ENCODE assay signal across 8 mouse cellular contexts in the genomic region with DNA sequence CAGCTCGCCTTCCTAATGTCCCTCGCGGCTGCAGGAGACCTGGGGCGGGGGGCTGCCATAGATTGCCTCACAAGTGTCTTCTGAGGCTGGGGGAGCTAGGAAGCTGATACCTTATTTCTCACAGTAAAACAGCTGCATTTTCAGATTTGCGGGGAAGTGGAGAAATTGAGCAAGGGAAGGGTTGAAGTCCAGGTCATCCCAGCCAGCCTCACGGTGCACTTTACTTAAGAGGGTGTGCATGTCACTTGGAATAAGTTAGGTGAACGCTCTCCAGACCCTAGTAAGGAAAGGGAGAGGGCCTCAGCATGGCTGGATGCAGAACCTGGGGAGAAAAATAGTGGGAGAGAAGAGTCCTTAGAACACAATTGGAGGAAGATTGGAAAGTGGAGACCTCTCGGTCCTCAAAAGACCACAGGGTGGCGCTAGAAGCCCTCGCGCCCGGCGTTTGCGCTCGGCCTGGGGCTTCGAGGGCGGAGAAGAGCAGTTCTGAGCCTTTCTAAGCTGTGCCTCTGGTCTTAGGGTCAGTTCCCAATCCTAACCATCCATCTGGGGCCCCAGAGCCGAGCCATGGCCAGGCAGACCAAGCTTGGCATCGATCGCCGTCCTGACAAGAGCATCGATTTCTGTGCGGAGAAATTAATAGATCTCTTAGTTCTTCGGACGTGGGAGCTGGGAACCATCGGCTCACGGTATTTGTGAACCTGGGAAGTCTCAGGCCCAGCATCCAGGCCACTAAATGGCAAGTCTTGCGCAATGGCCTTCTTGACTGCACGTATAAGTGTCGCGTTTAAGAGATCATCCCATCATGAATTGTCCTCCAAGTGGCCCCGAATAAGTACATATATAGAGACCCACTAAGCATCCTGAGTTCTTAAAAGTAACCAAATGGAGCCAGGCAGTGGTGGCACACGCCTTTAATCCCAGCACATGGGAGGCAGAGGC. TPM values are rescaled to one million over a fixed set of nuclear protein-coding genes. Genes with fewer than 3 reads are reported as not detected.
DNase-seq lines count a peak whose midpoint lies in the region; ATAC-seq and TF ChIP-seq lines count a peak whose summit lies in the region.

No protein-coding gene starts in this region.

- no peak for TF ChIP-seq EP300 in ES-Bruce4 (IDR thresholded peaks at IDR 0.05; ENCODE audit: insufficient read depth, low read depth, low read length)

- H3K4me1 ChIP-seq in ES-Bruce4 (ENCODE audit: control insufficient read depth, insufficient read depth, low read length): no peaks in the 10 kb centered on the region
- peaks cover 41% of the 10 kb centered on the region for H3K4me1 ChIP-seq in embryonic facial prominence, embryonic 13.5 days
- peaks cover 0 to 20% of the 10 kb centered on the region in 2 experiments; a peak in 3 of 4 replicates for H3K4me1 ChIP-seq in heart, embryonic 14.5 days (ENCODE audit: control insufficient read depth in 2 of 2, insufficient read depth in 2 of 2, low read length in 2 of 2)
- H3K4me1 ChIP-seq in neural tube, embryonic 14.5 days (ENCODE audit: control insufficient read depth, insufficient read depth, low read length): peaks cover 10% of the 10 kb centered on the region; the same call in 1 of the 2 replicates

- peak; percentile 79 for TF ChIP-seq CTCF in ES-Bruce4 (IDR thresholded peaks at IDR 0.05; ENCODE audit: low read depth, low read length)

- ATAC-seq in embryonic facial prominence, embryonic 13.5 days (ENCODE audit: insufficient number of reproducible peaks, insufficient read depth, low FRiP score, low TSS enrichment, low read depth): no peak
- ATAC-seq in heart, embryonic 14.5 days (ENCODE audit: insufficient number of reproducible peaks, insufficient read depth, low FRiP score, low read depth): no peak
- peak; percentile 25; the same call in 1 of the 2 replicates for ATAC-seq in neural tube, embryonic 14.5 days (ENCODE audit: low read depth)

- H3K27me3 ChIP-seq in ES-Bruce4 (ENCODE audit: control insufficient read depth, insufficient read depth, low read length, poor library complexity, severe bottlenecking): peaks cover 14% of the 10 kb centered on the region
- H3K27me3 ChIP-seq in embryonic facial prominence, embryonic 13.5 days: peaks cover 100% of the 10 kb centered on the region
- H3K27me3 ChIP-seq in heart, embryonic 14.5 days (ENCODE audit: control insufficient read depth, insufficient read depth, low read length): peaks cover 100% of the 10 kb centered on the region
- H3K27me3 ChIP-seq in neural tube, embryonic 14.5 days (ENCODE audit: control insufficient read depth, insufficient read depth, low read length): peaks cover 45% of the 10 kb centered on the region

- no peak overlapping the region for H3K27ac ChIP-seq in ES-Bruce4 (ENCODE audit: insufficient read depth, low read length)
- no peak overlapping the region for H3K27ac ChIP-seq in embryonic facial prominence, embryonic 13.5 days
- no peak overlapping the region for H3K27ac ChIP-seq in heart, embryonic 14.5 days (replicated peaks in 1 of 2; ENCODE audit: control insufficient read depth in 1 of 2, insufficient read depth in 1 of 2, low read depth in 2 of 2, low read length in 2 of 2)
- H3K27ac ChIP-seq in neural tube, embryonic 14.5 days (ENCODE audit: low read depth, low read length): no peak overlapping the region

- H3K36me3 ChIP-seq in ES-Bruce4 (ENCODE audit: control insufficient read depth, insufficient read depth, low read length, poor library complexity, severe bottlenecking): no peaks in the 10 kb centered on the region
- no peaks in the 10 kb centered on the region for H3K36me3 ChIP-seq in embryonic facial prominence, embryonic 13.5 days
- no peaks in the 10 kb centered on the region for H3K36me3 ChIP-seq in heart, embryonic 14.5 days (ENCODE audit: control insufficient read depth, insufficient read depth, low read length)
- H3K36me3 ChIP-seq in neural tube, embryonic 14.5 days (ENCODE audit: control insufficient read depth, insufficient read depth, low read length): no peaks in the 10 kb centered on the region

- no peaks in the 10 kb centered on the region for H3K9me3 ChIP-seq in ES-Bruce4 (replicated peaks; ENCODE audit: control insufficient read depth, insufficient read depth, low read length, poor library complexity, severe bottlenecking)
- H3K9me3 ChIP-seq in embryonic facial prominence, embryonic 13.5 days: no peaks in the 10 kb centered on the region
- H3K9me3 ChIP-seq in heart, embryonic 14.5 days (ENCODE audit: control insufficient read depth, low read length): no peaks in the 10 kb centered on the region
- no peaks in the 10 kb centered on the region for H3K9me3 ChIP-seq in neural tube, embryonic 14.5 days (ENCODE audit: control insufficient read depth, low read length)

- peak; percentile 67 for DNase-seq in adrenal gland, postnatal 25 days
- peak; percentile 85 for DNase-seq in kidney, postnatal 10 days
- peak; percentile 29 to 32 for DNase-seq in lung, adult 18-20 months
- peak; percentile 48 to 49 for DNase-seq in thymus, postnatal 36 days

- TF ChIP-seq POLR2A in ES-Bruce4 (IDR thresholded peaks at IDR 0.05; ENCODE audit: insufficient read depth, low read length): no peak

- H3K9ac ChIP-seq in ES-Bruce4 (ENCODE audit: low read depth, poor library complexity, severe bottlenecking): peak overlapping the region; percentile 39; the same call in 1 of the 2 replicates
- peak overlapping the region; percentile 65 for H3K9ac ChIP-seq in embryonic facial prominence, embryonic 13.5 days
- no peak overlapping the region for H3K9ac ChIP-seq in heart, embryonic 14.5 days (ENCODE audit: low read length)
- peak overlapping the region; percentile 44; the same call in 1 of the 2 replicates for H3K9ac ChIP-seq in neural tube, embryonic 14.5 days (replicated peaks; ENCODE audit: low read depth, low read length)

- H3K4me3 ChIP-seq in ES-Bruce4 (ENCODE audit: low read depth, low read length): no peak overlapping the region
- H3K4me3 ChIP-seq in embryonic facial prominence, embryonic 13.5 days: peak overlapping the region; percentile 40
- peak overlapping the region in 1 of 2 experiments; percentile 26; a peak in 1 of 4 replicates for H3K4me3 ChIP-seq in heart, embryonic 14.5 days (ENCODE audit: control insufficient read depth in 1 of 2, insufficient read depth in 1 of 2, low read depth in 1 of 2, low read length in 2 of 2)
- peak overlapping the region; percentile 28 for H3K4me3 ChIP-seq in neural tube, embryonic 14.5 days (ENCODE audit: low read depth, low read length)

- peak overlapping the region; percentile 67 for H3K4me2 ChIP-seq in embryonic facial prominence, embryonic 13.5 days
- peak overlapping the region; percentile 42 for H3K4me2 ChIP-seq in heart, embryonic 14.5 days (ENCODE audit: low read length)
- H3K4me2 ChIP-seq in neural tube, embryonic 14.5 days (ENCODE audit: low read depth, low read length): peak overlapping the region; percentile 45

- WGBS in embryonic facial prominence, embryonic 13.5 days: 15% methylated on average over 33 of the region's 33 CpGs
- 20% methylated on average over 33 of the region's 33 CpGs for WGBS in heart, embryonic 14.5 days
- 13% methylated on average over 33 of the region's 33 CpGs for WGBS in neural tube, embryonic 14.5 days

RNA-seq across cellular contexts. Expression of a gene that starts 0.6 kb away (rescaled TPM):
- 0.26 and 0.46 TPM in 2 replicates for polyA plus RNA-seq in ES-Bruce4 (2011; ENCODE audit: insufficient read depth, insufficient read length, low read depth, missing spikeins)
- total RNA-seq in adrenal gland, postnatal 25 days (2021): 0.95 and 3.7 TPM in 2 replicates
- 1.8 TPM in 2 replicates for polyA plus RNA-seq in embryonic facial prominence, embryonic 13.5 days (2015; fragmentation: Nextera tagmentation; extraction: Ambion mirVana)
- polyA plus RNA-seq in heart, embryonic 14.5 days (2014; fragmentation: Nextera tagmentation; extraction: Ambion mirVana): 0.15 and 0.18 TPM in 2 replicates
- polyA plus RNA-seq in neural tube, embryonic 14.5 days (2014; fragmentation: Nextera tagmentation; extraction: Ambion mirVana): 0.80 and 103 TPM in 2 replicates

RNA-seq across cellular contexts. Expression of a gene that starts 1.1 kb away (rescaled TPM):
- polyA plus RNA-seq in ES-Bruce4 (2011; ENCODE audit: insufficient read depth, insufficient read length, low read depth, missing spikeins): 0.35 TPM in 1 of 2 replicates, not detected in the other
- total RNA-seq in adrenal gland, postnatal 25 days (2021): 0.81 and 1.0 TPM in 2 replicates
- polyA plus RNA-seq in embryonic facial prominence, embryonic 13.5 days (2015; fragmentation: Nextera tagmentation; extraction: Ambion mirVana): 0.78 and 0.80 TPM in 2 replicates
- polyA plus RNA-seq in heart, embryonic 14.5 days (2014; fragmentation: Nextera tagmentation; extraction: Ambion mirVana): 0.08 TPM in 1 of 2 replicates, not detected in the other
- polyA plus RNA-seq in neural tube, embryonic 14.5 days (2014; fragmentation: Nextera tagmentation; extraction: Ambion mirVana): 0.27 and 3.1 TPM in 2 replicates

RNA-seq across cellular contexts. Expression of a gene that starts 28.5 kb away (rescaled TPM):
- polyA plus RNA-seq in ES-Bruce4 (2011; ENCODE audit: insufficient read depth, insufficient read length, low read depth, missing spikeins): 1.9 and 2.3 TPM in 2 replicates
- total RNA-seq in adrenal gland, postnatal 25 days (2021): 20.7 and 23.0 TPM in 2 replicates
- 12.5 and 15.6 TPM in 2 replicates for polyA plus RNA-seq in embryonic facial prominence, embryonic 13.5 days (2015; fragmentation: Nextera tagmentation; extraction: Ambion mirVana)
- 16.2 and 17.0 TPM in 2 replicates for polyA plus RNA-seq in heart, embryonic 14.5 days (2014; fragmentation: Nextera tagmentation; extraction: Ambion mirVana)
- 3.6 and 9.1 TPM in 2 replicates for polyA plus RNA-seq in neural tube, embryonic 14.5 days (2014; fragmentation: Nextera tagmentation; extraction: Ambion mirVana)

RNA-seq across cellular contexts. Expression of a gene that starts 47.2 kb away (rescaled TPM):
- polyA plus RNA-seq in ES-Bruce4 (2011; ENCODE audit: insufficient read depth, insufficient read length, low read depth, missing spikeins): not detected in 2 replicates
- total RNA-seq in adrenal gland, postnatal 25 days (2021): 0.94 TPM in 1 of 2 replicates, not detected in the other
- 0.34 and 0.99 TPM in 2 replicates for polyA plus RNA-seq in embryonic facial prominence, embryonic 13.5 days (2015; fragmentation: Nextera tagmentation; extraction: Ambion mirVana)
- polyA plus RNA-seq in heart, embryonic 14.5 days (2014; fragmentation: Nextera tagmentation; extraction: Ambion mirVana): 0.12 and 0.32 TPM in 2 replicates
- 0.52 and 0.77 TPM in 2 replicates for polyA plus RNA-seq in neural tube, embryonic 14.5 days (2014; fragmentation: Nextera tagmentation; extraction: Ambion mirVana)

RNA-seq across cellular contexts. Expression of a gene that starts 50.9 kb away (rescaled TPM):
- polyA plus RNA-seq in ES-Bruce4 (2011; ENCODE audit: insufficient read depth, insufficient read length, low read depth, missing spikeins): 0.18 TPM in 1 of 2 replicates, not detected in the other
- 0.15 TPM in 1 of 2 replicates, not detected in the other for total RNA-seq in adrenal gland, postnatal 25 days (2021)
- not detected in 2 replicates for polyA plus RNA-seq in embryonic facial prominence, embryonic 13.5 days (2015; fragmentation: Nextera tagmentation; extraction: Ambion mirVana)
- polyA plus RNA-seq in heart, embryonic 14.5 days (2014; fragmentation: Nextera tagmentation; extraction: Ambion mirVana): 0.15 TPM in 1 of 2 replicates, not detected in the other
- polyA plus RNA-seq in neural tube, embryonic 14.5 days (2014; fragmentation: Nextera tagmentation; extraction: Ambion mirVana): not detected in 2 replicates

Comparison
In these comparisons a context has a peak if more than half of its experiments do, and no peak if none do; other contexts are left out.
1. DNase-seq: peak in every context shown above with its lines; median percentile 85 in kidney, postnatal 10 days; 67 in adrenal gland, postnatal 25 days; 48 in thymus, postnatal 36 days; 30 in lung, adult 18-20 months.